Comparison of ENCODE assay signal across 9 mouse cellular contexts in genomic region chr13:97253418-97253981, GRCm38 (mm10). TPM values are rescaled to one million over a fixed set of nuclear protein-coding genes. Genes with fewer than 3 reads are reported as not detected.
DNase-seq lines count a peak whose midpoint lies in the region; ATAC-seq lines count a peak whose summit lies in the region.
"Had no signal": no experiment of that assay in that cellular context is flagged by ENCODE, and none has a peak within 500 bp of the region (broad histone marks: within the 10 kb centered on the region; RNA-seq: fewer than 3 reads in every experiment).

No protein-coding gene starts in this region.

- H3K4me3 ChIP-seq in forebrain, embryonic 13.5 days, result no peak overlapping the region
- H3K4me3 ChIP-seq in liver, embryonic 13.5 days (replicated peaks), result no peak overlapping the region

- H3K27ac ChIP-seq in forebrain, embryonic 13.5 days, result peak overlapping the region; percentile 92
- H3K27ac ChIP-seq in liver, embryonic 13.5 days, result no peak overlapping the region

- WGBS in forebrain, embryonic 13.5 days, result 48% methylated on average over 6 of the region's 6 CpGs
- 61% methylated on average over 6 of the region's 6 CpGs for WGBS in liver, embryonic 13.5 days (ENCODE audit: insufficient replicate concordance)

- peaks cover 89% of the 10 kb centered on the region for H3K4me1 ChIP-seq in forebrain, embryonic 13.5 days
- peaks cover 12% of the 10 kb centered on the region; the same call in 1 of the 2 replicates for H3K4me1 ChIP-seq in liver, embryonic 13.5 days (replicated peaks)

- no peak overlapping the region for H3K4me2 ChIP-seq in forebrain, embryonic 13.5 days
- no peak overlapping the region for H3K4me2 ChIP-seq in liver, embryonic 13.5 days

- no peaks in the 10 kb centered on the region for H3K27me3 ChIP-seq in forebrain, embryonic 13.5 days
- H3K27me3 ChIP-seq in liver, embryonic 13.5 days, result no peaks in the 10 kb centered on the region

- intact Hi-C loops in heart, postnatal 14 days (cut with DNase I), result no loop called here

- ATAC-seq in forebrain, embryonic 13.5 days, result no peak
- ATAC-seq in liver, embryonic 13.5 days (ENCODE audit: low read depth), result 0 out of 2 replicates have a peak, but pooled peaks have one; percentile 34
- no peak for ATAC-seq in megakaryocyte, adult 5-6 weeks (ENCODE audit: poor library complexity, severe bottlenecking)

- H3K9ac ChIP-seq in forebrain, embryonic 13.5 days, result no peak overlapping the region
- H3K9ac ChIP-seq in liver, embryonic 13.5 days, result no peak overlapping the region

- H3K9me3 ChIP-seq in forebrain, embryonic 13.5 days (replicated peaks), result no peaks in the 10 kb centered on the region
- H3K9me3 ChIP-seq in liver, embryonic 13.5 days (replicated peaks), result no peaks in the 10 kb centered on the region

- peaks cover 47% of the 10 kb centered on the region for H3K36me3 ChIP-seq in forebrain, embryonic 13.5 days (ENCODE audit: poor library complexity, severe bottlenecking)
- peaks cover 18% of the 10 kb centered on the region for H3K36me3 ChIP-seq in liver, embryonic 13.5 days

- DNase-seq in A20 (ENCODE audit: low read depth, low spot score), result peak; percentile 32
- DNase-seq in adipocyte (ENCODE audit: low spot score), result peak; percentile 43
- no peak for DNase-seq in liver, embryonic 13.5 days
- DNase-seq in spleen, postnatal 14 days (ENCODE audit: low spot score in 2 of 2), result no peak
- no peak for DNase-seq in heart, postnatal 14 days
- no peak for DNase-seq in lung, postnatal 10 days

RNA-seq across cellular contexts. Expression of gene Enc1, which starts 12.6 kb away (rescaled TPM):
- 44.4 and 45.2 TPM in 2 replicates for polyA plus RNA-seq in forebrain, embryonic 13.5 days (2015; fragmentation: Nextera tagmentation; extraction: Ambion mirVana)
- polyA plus RNA-seq in liver, embryonic 13.5 days (2015; fragmentation: Nextera tagmentation; extraction: Ambion mirVana), result 0.75 and 0.81 TPM in 2 replicates
- total RNA-seq in megakaryocyte, adult 5-6 weeks (2015), result 2.0 and 3.0 TPM in 2 replicates
- total RNA-seq in megakaryocyte, adult 5-6 weeks (2017), result 2.3 and 3.5 TPM in 2 replicates
- total RNA-seq in heart, postnatal 14 days (2021), result 10 to 100 TPM; 11.2 to 11.3 TPM
- total RNA-seq: MEL had no signal

RNA-seq across cellular contexts. Expression of gene Hexb, which starts 55.3 kb away (rescaled TPM):
- polyA plus RNA-seq in forebrain, embryonic 13.5 days (2015; fragmentation: Nextera tagmentation; extraction: Ambion mirVana), result 21.4 and 21.6 TPM in 2 replicates
- polyA plus RNA-seq in liver, embryonic 13.5 days (2015; fragmentation: Nextera tagmentation; extraction: Ambion mirVana), result 16.0 and 20.4 TPM in 2 replicates
- 160 and 202 TPM in 2 replicates for total RNA-seq in megakaryocyte, adult 5-6 weeks (2015)
- total RNA-seq in megakaryocyte, adult 5-6 weeks (2017), result 125 and 139 TPM in 2 replicates
- 10 to 100 TPM; 22.9 to 24.4 TPM for total RNA-seq in heart, postnatal 14 days (2021)

Comparison
In these comparisons a context has a peak if more than half of its experiments do, and no peak if none do; other contexts are left out.
1. DNase-seq: peak in A20 (single experiment) and adipocyte (single experiment); none in liver, embryonic 13.5 days (single experiment), spleen, postnatal 14 days (0 of 2), heart, postnatal 14 days (0 of 2) and lung, postnatal 10 days (single experiment).
2. RNA of gene Hexb, which starts 55.3 kb away (total RNA-seq): 125 to 202 TPM in megakaryocyte, adult 5-6 weeks; 22.9 to 24.4 TPM in heart, postnatal 14 days; every median in the first group is over 4 times any median in the second.